Mouse (Mus musculus): ENCODE data around the gene Eaf2.

GRCm38 (mm10) chr16:36851202-36851601, 23.6 kb downstream of the Eaf2 start:
- TF ChIP-seq CTCF (IDR thresholded peaks at IDR 0.05; ENCODE audit: borderline replicate concordance, control insufficient read depth, extremely low read depth, insufficient read depth, low read length, poor library complexity) (no peak), POLR2A (IDR thresholded peaks at IDR 0.05; ENCODE audit: control insufficient read depth, extremely low read depth, insufficient read depth, low read length, poor library complexity) (no peak)

Data from thymus, adult 2 months (tissue).